Comparison of ENCODE assay signal across 16 mouse cellular contexts in the genomic region with DNA sequence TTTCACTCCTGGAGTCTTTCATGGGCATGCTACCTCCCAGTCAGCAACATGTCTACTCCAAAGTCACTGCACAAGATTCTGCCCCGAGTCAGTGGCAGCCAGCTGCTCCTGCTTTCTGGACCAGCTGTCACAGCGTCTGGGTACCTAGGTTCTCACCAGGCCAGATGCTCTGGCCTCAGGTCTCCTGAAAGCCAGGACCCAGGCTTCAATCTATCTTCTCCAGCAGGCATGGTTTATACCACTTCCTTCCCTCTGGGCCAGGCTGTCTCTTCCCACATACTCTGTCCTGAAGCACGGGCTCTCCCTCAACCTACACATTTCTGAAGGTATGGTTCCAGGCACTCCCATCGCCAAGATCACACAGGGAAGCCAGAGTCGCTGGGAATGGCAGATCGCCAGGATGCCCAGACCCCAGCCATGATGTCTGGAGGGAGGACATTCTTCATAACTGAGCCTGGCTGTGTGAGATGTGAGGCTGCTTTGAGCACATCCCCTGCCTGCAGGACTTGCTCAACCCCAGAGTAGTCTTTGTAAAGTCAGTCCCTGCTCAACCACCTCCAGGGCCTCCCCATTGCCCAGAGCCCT. TPM values are rescaled to one million over a fixed set of nuclear protein-coding genes. Genes with fewer than 3 reads are reported as not detected.
"Had no signal": no experiment of that assay in that cellular context is flagged by ENCODE, and none has a peak within 500 bp of the region (broad histone marks: within the 10 kb centered on the region; RNA-seq: fewer than 3 reads in every experiment).

No protein-coding gene starts in this region.

- H3K4me1 ChIP-seq: liver, embryonic 13.5 days; neural tube, embryonic 12.5 days had no signal

- H3K27ac ChIP-seq: kidney, postnatal 0 days; liver, embryonic 13.5 days; lung, embryonic 15.5 days; neural tube, embryonic 12.5 days had no signal

- H3K4me2 ChIP-seq: liver, embryonic 13.5 days; lung, embryonic 15.5 days; neural tube, embryonic 12.5 days had no signal

- DNase-seq: kidney, adult 11 months; kidney, adult 9 months; kidney, postnatal 36 days; liver; liver, embryonic 13.5 days; liver, postnatal 0 days; midbrain, embryonic 14.5 days; thymus, adult 18-20 months; thymus, postnatal 14 days had no signal

- H3K27me3 ChIP-seq: liver, embryonic 13.5 days; lung, embryonic 15.5 days; neural tube, embryonic 12.5 days had no signal

- H3K9me3 ChIP-seq: liver, embryonic 13.5 days; lung, embryonic 15.5 days; neural tube, embryonic 12.5 days had no signal

- ATAC-seq: liver, postnatal 0 days had no signal

- H3K9ac ChIP-seq: liver, embryonic 13.5 days; liver, postnatal 0 days; lung, embryonic 15.5 days; neural tube, embryonic 12.5 days had no signal

- H3K4me3 ChIP-seq: liver, embryonic 13.5 days; lung, embryonic 15.5 days; neural tube, embryonic 12.5 days had no signal

- H3K36me3 ChIP-seq: liver, embryonic 13.5 days; lung, embryonic 15.5 days; neural tube, embryonic 12.5 days had no signal

RNA-seq across cellular contexts. Expression of a gene that starts 17.2 kb away (rescaled TPM):
- total RNA-seq: monocyte, adult 5-6 weeks had no signal
- polyA plus RNA-seq: limb, embryonic 11.5 days; liver, embryonic 13.5 days had no signal

RNA-seq across cellular contexts. Expression of a gene that starts 21.2 kb away (rescaled TPM):
- total RNA-seq: neutrophil, adult 5-6 weeks had no signal
- polyA plus RNA-seq: liver, embryonic 13.5 days; liver, postnatal 0 days; neural tube, embryonic 12.5 days; stomach, embryonic 14.5 days had no signal
